Comparison of ENCODE assay signal across 19 mouse cellular contexts in the genomic region with DNA sequence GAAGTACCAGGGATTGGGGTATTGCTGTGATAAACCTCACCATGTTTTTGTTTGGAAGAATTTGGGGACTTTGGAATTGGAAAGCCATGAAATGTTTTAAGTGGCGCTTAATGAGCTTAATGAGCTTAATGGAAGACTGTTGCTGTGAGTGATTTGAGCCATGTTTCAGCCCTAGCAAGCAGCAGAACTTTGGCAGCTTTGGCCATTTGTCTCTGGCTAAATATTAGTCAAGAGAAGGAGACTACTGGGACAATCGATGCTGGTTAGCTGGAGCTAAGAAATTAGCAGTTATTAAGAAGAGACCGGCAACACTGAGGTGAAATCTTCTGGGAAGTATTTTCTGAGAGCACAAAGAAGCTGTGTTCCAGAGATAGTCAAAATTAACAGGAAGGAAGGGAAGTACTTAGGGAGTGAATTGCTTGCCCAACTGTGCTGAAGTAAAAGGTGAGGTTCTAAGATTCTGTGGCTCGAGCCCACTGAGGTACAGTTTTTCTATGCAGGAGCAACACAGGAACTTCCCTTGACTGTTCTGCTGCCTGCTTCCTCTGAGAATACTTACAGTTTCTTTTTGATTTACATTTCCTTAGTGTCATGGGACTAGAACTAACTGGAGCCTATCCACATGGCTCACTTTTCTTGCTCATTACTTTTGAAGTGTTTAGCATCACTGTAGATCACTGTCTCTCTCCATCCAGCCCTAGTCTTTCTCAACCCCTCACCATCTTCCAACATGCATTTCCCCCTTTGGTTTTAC. TPM values are rescaled to one million over a fixed set of nuclear protein-coding genes. Genes with fewer than 3 reads are reported as not detected.
DNase-seq lines count a peak whose midpoint lies in the region; ATAC-seq and TF ChIP-seq lines count a peak whose summit lies in the region.
"Had no signal": no experiment of that assay in that cellular context is flagged by ENCODE, and none has a peak within 500 bp of the region (broad histone marks: within the 10 kb centered on the region; RNA-seq: fewer than 3 reads in every experiment).

No protein-coding gene starts in this region.

- WGBS in liver, embryonic 12.5 days (ENCODE audit: insufficient replicate concordance): 60% methylated on average over 4 of the region's 4 CpGs
- WGBS in liver, embryonic 11.5 days: 82% methylated on average over 4 of the region's 4 CpGs
- 43% methylated on average over 4 of the region's 4 CpGs for WGBS in kidney, postnatal 0 days

- DNase-seq in liver, embryonic 11.5 days (ENCODE audit: low spot score): no peak
- DNase-seq in kidney, postnatal 0 days (ENCODE audit: low spot score): peak; percentile 61
- no peak for DNase-seq in adrenal gland, postnatal 14 days
- no peak for DNase-seq in testis, postnatal 10 days (ENCODE audit: low spot score)
- no peak for DNase-seq in right cerebral cortex, postnatal 14 days
- DNase-seq: cerebellum, adult 9-10 months; gastrocnemius, postnatal 25 days; heart, postnatal 4 days; lung, adult 18-20 months; spleen, adult 18-20 months; thymus, adult 18-20 months had no signal

- H3K36me3 ChIP-seq in liver, embryonic 12.5 days: peaks cover under 1% of the 10 kb centered on the region; the same call in 1 of the 2 replicates
- no peaks in the 10 kb centered on the region for H3K36me3 ChIP-seq in liver, embryonic 11.5 days (ENCODE audit: control insufficient read depth, insufficient read depth, low read length)
- H3K36me3 ChIP-seq in kidney, postnatal 0 days (ENCODE audit: insufficient read depth, low read length): no peaks in the 10 kb centered on the region

- 0 out of 2 replicates have a peak overlapping the region, but pooled peaks have one; percentile 20 for H3K27ac ChIP-seq in liver, embryonic 12.5 days
- H3K27ac ChIP-seq in liver, embryonic 11.5 days (ENCODE audit: low read depth, low read length): no peak overlapping the region
- peak overlapping the region; percentile 65 for H3K27ac ChIP-seq in bone marrow macrophage, adult 2 months (ENCODE audit: insufficient read depth, low read depth, low read length)
- peak overlapping the region; percentile 47 for H3K27ac ChIP-seq in kidney, postnatal 0 days
- H3K27ac ChIP-seq: embryonic facial prominence, embryonic 10.5 days; limb, embryonic 10.5 days had no signal

- no peak for TF ChIP-seq POLR2A in bone marrow macrophage, adult 2 months (IDR thresholded peaks at IDR 0.05; ENCODE audit: borderline replicate concordance, low read depth, low read length)

- H3K9me3 ChIP-seq in liver, embryonic 12.5 days (replicated peaks): no peaks in the 10 kb centered on the region
- no peaks in the 10 kb centered on the region for H3K9me3 ChIP-seq in liver, embryonic 11.5 days (ENCODE audit: control insufficient read depth, low read length)
- no peaks in the 10 kb centered on the region for H3K9me3 ChIP-seq in kidney, postnatal 0 days (replicated peaks; ENCODE audit: low read length)
- H3K9me3 ChIP-seq: embryonic facial prominence, embryonic 10.5 days; limb, embryonic 10.5 days had no signal

- H3K4me2 ChIP-seq in liver, embryonic 12.5 days: no peak overlapping the region
- H3K4me2 ChIP-seq in liver, embryonic 11.5 days: no peak overlapping the region
- H3K4me2 ChIP-seq in kidney, postnatal 0 days (ENCODE audit: low read length): peak overlapping the region; percentile 6; the same call in 1 of the 2 replicates
- H3K4me2 ChIP-seq: heart, embryonic 11.5 days had no signal

- ATAC-seq in liver, embryonic 12.5 days: no peak
- ATAC-seq in liver, embryonic 11.5 days (replicated peaks; ENCODE audit: low FRiP score): no peak
- ATAC-seq in kidney, postnatal 0 days (replicated peaks; ENCODE audit: low FRiP score, low read depth): no peak
- ATAC-seq in neutrophil, adult 5-6 weeks (ENCODE audit: extremely low read depth, insufficient number of reproducible peaks, low FRiP score, poor library complexity, severe bottlenecking): peak; percentile 62
- ATAC-seq: intestine, embryonic 16.5 days; Patski had no signal

- H3K27me3 ChIP-seq in liver, embryonic 12.5 days (replicated peaks): no peaks in the 10 kb centered on the region
- H3K27me3 ChIP-seq in liver, embryonic 11.5 days (replicated peaks; ENCODE audit: control insufficient read depth, insufficient read depth, low read length): no peaks in the 10 kb centered on the region
- no peaks in the 10 kb centered on the region for H3K27me3 ChIP-seq in kidney, postnatal 0 days (ENCODE audit: insufficient read depth, low read length)
- H3K27me3 ChIP-seq: Patski had no signal

- no peak for TF ChIP-seq CTCF in bone marrow macrophage, adult 2 months (IDR thresholded peaks at IDR 0.05; ENCODE audit: low read depth, low read length)
- TF ChIP-seq CTCF in kidney, postnatal 0 days (IDR thresholded peaks at IDR 0.05; ENCODE audit: low read depth): no peak

- no peak overlapping the region for H3K4me3 ChIP-seq in liver, embryonic 12.5 days
- H3K4me3 ChIP-seq in liver, embryonic 11.5 days (ENCODE audit: low read depth, low read length): no peak overlapping the region
- 0 out of 2 replicates have a peak overlapping the region, but pooled peaks have one; percentile 1 for H3K4me3 ChIP-seq in bone marrow macrophage, adult 2 months (ENCODE audit: insufficient read depth, low read length)
- H3K4me3 ChIP-seq in kidney, postnatal 0 days (replicated peaks; ENCODE audit: low read depth, low read length): no peak overlapping the region
- H3K4me3 ChIP-seq: embryonic facial prominence, embryonic 10.5 days; limb, embryonic 10.5 days had no signal

- H3K9ac ChIP-seq in liver, embryonic 12.5 days: no peak overlapping the region
- H3K9ac ChIP-seq in liver, embryonic 11.5 days (ENCODE audit: low read depth, low read length): no peak overlapping the region
- no peak overlapping the region for H3K9ac ChIP-seq in kidney, postnatal 0 days (ENCODE audit: low read depth, low read length)

- peaks cover 7% of the 10 kb centered on the region; the same call in 1 of the 2 replicates for H3K4me1 ChIP-seq in liver, embryonic 12.5 days
- H3K4me1 ChIP-seq in liver, embryonic 11.5 days (replicated peaks; ENCODE audit: control insufficient read depth, insufficient read depth, low read length): no peaks in the 10 kb centered on the region
- peaks cover 25% of the 10 kb centered on the region for H3K4me1 ChIP-seq in bone marrow macrophage, adult 2 months (ENCODE audit: control insufficient read depth, insufficient read depth, low read length)
- H3K4me1 ChIP-seq in kidney, postnatal 0 days (replicated peaks; ENCODE audit: insufficient read depth, low read length): peaks cover 7% of the 10 kb centered on the region
- H3K4me1 ChIP-seq: limb, embryonic 10.5 days had no signal

RNA-seq across cellular contexts. Expression of a gene that starts 17.5 kb away (rescaled TPM):
- polyA plus RNA-seq in liver, embryonic 12.5 days (2016; fragmentation: Nextera tagmentation; extraction: Ambion mirVana): 11.6 and 11.9 TPM in 2 replicates
- 17.0 and 18.2 TPM in 2 replicates for polyA plus RNA-seq in liver, embryonic 11.5 days (2014; fragmentation: Nextera tagmentation; extraction: Ambion mirVana)
- polyA plus RNA-seq in bone marrow macrophage, adult 2 months (2012; ENCODE audit: insufficient read depth, insufficient read length, missing spikeins): 10.7 and 14.1 TPM in 2 replicates
- polyA plus RNA-seq in kidney, postnatal 0 days (2015; fragmentation: Nextera tagmentation; extraction: Ambion mirVana): 8.4 and 8.5 TPM in 2 replicates
- 39.4 and 52.6 TPM in 2 replicates for total RNA-seq in neutrophil, adult 5-6 weeks (2017)
- total RNA-seq in adrenal gland, postnatal 14 days (2021): 12.5 and 13.8 TPM in 2 replicates

RNA-seq across cellular contexts. Expression of a gene that starts 17.6 kb away (rescaled TPM):
- polyA plus RNA-seq in liver, embryonic 12.5 days (2016; fragmentation: Nextera tagmentation; extraction: Ambion mirVana): 38.2 and 42.6 TPM in 2 replicates
- polyA plus RNA-seq in liver, embryonic 11.5 days (2014; fragmentation: Nextera tagmentation; extraction: Ambion mirVana): 48.0 and 55.4 TPM in 2 replicates
- polyA plus RNA-seq in bone marrow macrophage, adult 2 months (2012; ENCODE audit: insufficient read depth, insufficient read length, missing spikeins): 30.9 and 31.8 TPM in 2 replicates
- 63.4 and 68.7 TPM in 2 replicates for polyA plus RNA-seq in kidney, postnatal 0 days (2015; fragmentation: Nextera tagmentation; extraction: Ambion mirVana)
- total RNA-seq in neutrophil, adult 5-6 weeks (2017): 8.8 and 9.7 TPM in 2 replicates
- total RNA-seq in adrenal gland, postnatal 14 days (2021): 22.7 and 23.0 TPM in 2 replicates
